Mouse (Mus musculus): ENCODE data around the gene Pipox.
A peak's percentile ranks its signal among the peaks of the same experiment; 100 is the strongest.

Gene Pipox

DNA sequence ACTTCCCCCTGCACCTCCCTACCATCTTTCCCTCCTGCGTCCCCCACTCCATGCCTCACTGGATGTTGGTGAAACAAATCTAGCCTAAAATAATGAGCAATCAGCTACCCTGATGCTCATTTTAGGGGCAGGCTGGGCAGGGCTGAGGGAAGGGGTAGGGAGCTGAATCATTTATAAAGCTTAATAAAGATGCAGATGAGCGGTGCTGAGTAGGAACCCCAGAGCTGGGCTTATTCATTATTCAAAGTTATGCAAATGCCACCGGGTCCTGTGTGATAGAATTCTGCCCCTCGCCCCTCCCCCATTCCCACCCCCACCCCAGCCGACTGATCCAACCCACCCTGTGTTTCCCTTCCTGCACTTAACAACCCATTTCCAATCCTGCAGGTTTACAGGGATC lies 18.6 kb downstream of the Pipox start:
- no peak for DNase-seq

DNA sequence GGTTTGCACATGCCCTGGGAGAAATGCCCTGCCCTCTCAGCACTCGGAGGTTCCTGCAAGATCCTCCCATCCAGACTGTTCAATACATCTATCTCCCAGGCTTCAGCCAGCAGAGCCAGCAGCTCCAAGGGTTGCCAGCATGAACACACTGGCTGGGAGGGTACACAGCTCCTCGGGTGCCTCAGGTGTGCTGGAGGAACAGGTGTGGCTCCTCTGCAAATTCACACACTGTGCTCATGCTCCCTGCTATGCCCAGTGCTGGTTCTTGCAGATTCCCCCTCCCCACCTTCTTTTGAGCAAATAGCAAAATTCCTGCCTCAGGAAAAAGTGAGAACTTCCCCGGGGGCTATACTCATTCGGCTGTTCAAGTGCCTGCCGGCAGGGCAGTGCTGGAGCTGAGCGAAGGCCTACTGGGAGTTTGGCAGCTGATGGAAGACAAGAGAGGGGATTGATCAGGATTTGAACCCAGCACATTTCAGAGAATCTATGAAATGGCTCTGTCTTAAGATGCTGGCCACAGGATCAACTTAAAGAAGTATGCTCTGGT lies 19.1 kb downstream of the Pipox start:
- DNase-seq = no peak

DNA sequence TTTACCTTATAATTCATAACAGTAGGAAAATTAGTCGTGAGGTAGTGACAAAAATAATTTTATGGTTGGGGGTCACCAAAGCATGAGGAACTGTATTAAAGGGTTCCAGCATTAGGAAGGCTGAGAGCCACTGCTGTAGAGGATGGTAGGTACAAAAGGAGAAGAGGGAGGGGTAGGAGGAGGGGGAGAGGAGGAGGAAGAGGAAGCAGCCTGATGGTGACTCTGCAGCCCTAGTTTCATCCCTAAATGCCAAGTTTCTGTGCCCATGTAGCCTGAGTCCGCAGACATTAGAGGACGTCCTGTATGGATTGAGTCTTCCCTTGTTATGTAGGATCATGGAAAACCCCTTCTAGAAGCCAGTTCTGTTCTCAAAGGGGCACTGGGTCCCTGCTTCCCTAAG lies 20.8 kb downstream of the Pipox start:
- DNase-seq = no peak

DNA sequence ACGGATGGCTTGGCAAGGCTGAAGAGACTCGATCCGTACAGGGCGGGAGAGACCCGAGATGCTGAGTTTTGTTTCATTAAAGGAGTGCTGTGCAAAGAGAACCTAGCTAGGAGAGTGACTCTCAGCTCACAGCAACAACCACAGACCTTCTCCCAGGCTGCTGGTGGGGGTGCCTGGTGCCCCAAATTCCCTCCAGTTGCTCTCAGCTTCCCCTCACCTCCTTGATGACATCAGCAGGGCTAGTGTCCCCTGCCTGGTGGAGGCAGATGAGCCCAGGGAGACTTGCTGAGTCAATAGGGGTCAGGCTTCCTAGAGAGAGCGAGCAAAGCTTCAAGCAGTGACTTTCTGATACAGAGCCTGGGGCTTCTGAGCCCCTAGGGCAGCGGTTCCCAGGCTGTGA lies 21.2 kb downstream of the Pipox start:
- DNase-seq = no peak

DNA sequence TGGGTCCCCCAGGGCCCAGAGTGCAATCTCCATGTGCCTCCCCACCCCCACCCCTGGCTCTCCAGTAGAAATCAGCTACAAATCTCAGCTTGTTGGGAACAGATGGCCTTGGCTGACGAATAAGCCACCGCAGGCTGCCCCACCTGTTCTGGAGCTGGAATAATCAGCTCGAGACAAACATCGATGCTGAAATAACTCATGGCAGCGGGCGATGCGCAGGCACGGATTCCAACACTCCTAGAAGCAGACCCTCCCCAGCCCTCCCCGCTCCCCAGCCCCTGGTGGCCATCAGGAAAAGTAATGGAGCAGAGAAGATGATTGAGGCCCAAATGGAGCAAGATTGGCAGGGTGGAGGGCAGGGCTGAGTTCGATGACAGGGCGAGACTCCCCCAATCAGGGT lies 21.7 kb downstream of the Pipox start:
- DNase-seq = no peak

DNA sequence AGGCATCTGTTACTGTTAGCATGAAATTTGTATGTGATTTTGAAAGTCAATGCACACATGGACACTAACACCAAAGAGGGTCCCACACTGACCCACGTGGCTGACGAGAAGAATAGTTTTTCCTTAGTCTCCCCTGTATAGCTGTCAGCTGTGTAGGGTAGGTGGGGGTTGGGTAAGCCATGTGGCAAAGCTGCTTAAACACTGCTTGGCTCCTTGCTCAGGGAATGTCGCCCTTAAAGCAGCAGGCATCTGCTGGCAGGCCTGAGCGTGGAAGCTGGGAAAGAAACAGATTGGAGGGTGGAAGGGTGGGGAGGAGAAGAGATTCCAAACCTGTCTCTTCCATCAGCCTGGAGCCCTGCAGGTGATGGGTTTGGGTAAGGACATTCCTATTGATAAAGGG lies 22.5 kb downstream of the Pipox start:
- no peak for DNase-seq

DNA sequence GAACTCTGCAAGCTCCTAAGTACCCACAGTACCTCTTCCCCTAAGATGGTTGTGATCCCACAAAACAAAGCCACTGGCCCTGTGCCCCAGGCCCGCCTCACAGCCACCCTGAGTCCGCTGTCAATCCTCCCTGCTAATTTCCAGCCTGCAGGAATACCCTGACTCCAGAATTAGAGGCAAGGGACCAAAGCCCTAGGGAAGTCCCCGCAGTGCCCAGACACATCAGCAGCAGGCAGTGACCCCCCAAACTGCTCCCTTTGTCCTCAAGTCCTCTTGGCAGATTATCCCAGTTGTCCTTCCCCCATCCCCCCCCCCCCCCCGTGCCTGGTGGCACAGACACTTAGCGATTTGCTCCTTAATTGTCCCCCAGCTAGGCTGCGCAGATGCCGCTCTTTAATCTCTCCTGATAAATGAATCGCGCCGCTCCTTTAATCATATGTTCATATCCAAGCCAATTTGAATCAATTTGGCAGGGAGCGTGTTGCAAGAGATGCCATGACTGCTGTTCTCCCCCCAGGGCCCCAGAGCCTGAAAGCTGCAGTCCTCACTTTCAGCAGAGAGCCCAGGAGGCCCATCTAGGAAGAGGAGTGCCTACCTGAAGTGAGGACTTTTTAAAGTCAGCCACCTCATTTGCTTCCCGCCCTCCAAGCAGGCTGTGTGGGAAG lies 26.3 kb downstream of the Pipox start:
- no peak for DNase-seq

DNA sequence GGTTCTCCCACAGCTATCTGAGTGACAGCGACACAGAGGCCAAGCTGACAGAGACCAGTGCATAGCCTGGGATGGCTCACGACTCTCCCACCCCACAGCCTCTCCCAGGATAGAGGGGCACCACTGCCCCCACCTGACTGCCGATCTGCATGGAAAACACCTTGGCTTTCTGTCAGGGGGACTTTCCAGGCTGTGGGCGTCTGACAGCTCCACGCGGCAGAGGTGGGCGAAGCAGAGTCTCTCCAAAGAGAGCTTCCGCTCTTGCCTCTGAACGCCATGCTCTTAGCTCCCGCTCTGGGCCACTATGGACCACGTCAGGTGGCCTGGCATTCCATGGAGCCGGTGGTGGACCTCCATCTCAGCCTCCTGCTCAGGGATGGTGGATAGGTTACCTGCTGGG lies 29.1 kb downstream of the Pipox start:
- no peak for DNase-seq

DNA sequence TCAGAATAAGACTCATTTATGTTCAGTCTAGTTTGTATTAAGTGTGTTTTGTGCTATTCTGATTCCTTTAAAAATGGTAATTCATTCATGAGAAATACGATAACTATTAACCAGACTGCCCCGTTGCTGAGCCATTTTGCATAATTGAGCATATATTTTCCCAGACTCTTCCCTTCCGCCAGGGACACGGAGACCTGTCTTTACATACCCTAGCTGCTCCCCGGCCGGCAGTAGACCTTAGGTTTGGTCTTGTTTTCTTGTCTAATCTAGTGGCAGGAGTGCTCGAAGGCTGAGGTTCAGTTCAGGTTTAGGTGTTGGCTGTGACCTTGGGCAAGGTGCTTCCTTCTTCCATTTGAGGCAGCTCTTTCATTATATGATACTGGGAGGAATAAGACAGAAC lies 31.0 kb downstream of the Pipox start:
- DNase-seq = no peak

DNA sequence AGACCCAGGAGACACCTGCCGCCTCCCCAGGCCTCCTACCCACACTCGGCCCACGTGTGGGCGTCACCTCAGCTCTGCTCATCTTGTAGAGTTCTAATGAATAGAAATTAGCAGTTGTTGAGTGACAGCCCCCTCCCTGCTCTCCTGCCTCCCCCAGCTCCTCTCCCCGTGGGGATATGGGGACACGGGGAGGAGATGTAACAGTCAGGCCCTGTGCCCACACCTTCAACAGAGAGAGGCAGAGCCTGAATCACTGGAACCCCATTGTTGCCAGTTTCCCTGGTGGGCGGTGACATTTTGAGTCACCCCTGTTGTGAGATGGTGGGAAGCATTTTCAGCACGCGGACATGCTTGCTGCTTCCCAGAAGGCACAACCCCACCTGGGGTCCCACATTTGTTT lies 32.9 kb downstream of the Pipox start:
- no peak for DNase-seq

DNA sequence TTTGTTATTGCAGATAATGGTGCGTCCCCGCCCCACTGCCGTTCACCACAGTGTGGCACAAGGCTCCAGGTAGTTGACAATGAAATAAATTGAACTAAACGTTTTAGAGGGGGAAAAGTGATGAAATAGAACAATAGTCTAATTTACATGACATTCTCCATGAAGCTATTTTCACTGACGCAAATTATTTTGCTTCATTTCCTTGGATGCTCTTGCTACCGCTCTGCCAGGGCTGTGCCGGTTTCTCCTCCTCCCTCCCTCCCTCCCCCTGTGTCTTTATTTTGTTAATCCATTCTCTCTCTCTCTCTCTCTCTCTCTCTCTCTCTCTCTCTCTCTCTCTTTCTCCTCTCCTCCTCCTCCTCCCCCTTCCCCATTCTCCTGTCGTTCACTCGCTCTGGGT lies 35.3 kb downstream of the Pipox start:
- DNase-seq = no peak

DNA sequence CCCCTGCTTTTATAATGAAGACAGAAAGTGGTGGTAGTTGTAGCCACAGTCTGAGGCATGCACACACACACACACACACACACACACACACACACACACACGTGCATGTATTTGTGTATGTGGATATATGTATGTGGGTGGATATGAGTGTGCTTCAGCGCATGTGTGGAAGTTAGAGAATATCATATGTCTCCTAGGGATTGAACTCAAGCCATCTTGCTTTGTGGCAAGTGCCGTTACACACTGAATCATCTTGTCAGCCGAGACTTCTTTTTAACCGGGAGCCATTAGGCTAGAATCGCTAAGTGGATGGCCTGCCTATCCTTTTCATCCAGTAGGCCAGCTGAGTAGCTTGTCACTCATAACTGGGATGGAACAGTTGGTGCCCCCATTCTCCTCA lies 36.8 kb downstream of the Pipox start:
- DNase-seq = no peak

DNA sequence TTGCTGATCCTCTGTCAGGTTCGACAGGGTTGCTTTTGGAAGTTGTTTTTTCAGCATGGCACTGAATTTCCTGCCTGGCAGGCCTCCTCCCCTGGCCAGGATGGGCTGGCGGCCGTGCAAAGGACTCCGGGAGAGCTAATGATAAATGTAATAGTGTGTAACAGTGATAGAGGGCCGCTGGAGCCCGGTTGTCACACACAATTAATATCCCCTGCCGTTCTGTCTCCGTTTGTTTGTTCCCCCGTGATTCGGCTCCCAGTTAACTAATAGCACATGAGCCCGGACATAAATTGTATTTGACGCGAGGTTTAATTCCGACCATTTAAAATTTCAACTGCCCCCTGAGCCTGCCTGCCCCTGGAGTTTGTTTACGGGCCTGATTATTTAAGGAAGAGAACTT lies 38.5 kb downstream of the Pipox start:
- DNase-seq = peak in 1 of 2 experiments; percentile 20

DNA sequence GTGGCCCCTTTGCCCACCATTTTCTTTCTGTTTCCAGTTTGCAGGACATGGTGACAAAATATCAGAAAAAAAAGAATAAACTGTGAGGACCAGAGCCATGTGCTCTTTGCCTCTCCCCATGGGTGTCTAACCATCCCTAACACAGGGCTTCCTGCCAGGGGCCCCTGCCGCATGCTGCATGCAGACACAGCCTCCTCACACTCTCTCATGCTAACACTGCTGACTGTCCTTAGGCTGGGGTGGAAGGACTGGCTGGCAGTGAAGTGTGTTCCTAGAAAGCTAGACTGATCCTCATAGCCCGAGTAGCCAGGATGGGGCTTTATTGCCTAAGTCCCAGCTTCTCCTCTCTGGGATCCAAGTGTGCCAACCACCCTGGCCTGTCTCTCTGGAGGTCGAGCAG lies 39.3 kb downstream of the Pipox start:
- DNase-seq = no peak

DNA sequence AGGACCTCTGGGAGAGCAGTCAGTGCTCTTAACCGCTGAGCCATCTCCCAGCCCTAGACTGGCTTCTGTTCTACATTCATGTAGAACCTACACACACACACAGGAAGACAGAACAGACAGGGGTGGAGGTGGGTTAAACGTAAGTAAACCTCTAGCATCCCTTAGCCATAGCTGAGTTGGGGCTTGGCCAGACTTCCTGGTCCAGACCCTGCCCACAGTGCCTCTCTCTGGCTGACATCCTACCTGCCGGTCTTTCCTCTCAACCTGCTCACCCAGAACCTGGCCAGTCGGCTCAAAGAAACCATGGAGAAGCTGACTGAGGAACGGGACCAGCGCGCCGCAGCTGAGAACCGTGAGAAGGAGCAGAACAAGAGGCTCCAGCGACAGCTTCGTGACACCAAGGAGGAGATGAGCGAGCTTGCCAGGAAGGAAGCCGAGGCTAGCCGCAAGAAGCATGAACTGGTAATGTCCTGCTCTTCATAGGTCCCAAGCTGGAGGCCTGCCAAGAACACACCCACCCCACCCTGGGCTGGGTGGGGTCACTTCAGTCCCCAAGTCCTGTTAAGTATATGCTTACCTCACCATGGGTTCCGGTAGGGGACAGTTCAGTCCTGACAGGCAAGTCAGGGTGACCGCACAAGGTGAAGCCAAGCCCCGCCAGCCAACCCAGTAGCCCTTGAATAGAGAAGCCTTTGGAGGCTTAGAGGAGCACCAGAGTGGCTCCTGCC lies 40.8 kb downstream of the Pipox start:
- peak in 1 of 2 experiments; percentile 16 for DNase-seq

DNA sequence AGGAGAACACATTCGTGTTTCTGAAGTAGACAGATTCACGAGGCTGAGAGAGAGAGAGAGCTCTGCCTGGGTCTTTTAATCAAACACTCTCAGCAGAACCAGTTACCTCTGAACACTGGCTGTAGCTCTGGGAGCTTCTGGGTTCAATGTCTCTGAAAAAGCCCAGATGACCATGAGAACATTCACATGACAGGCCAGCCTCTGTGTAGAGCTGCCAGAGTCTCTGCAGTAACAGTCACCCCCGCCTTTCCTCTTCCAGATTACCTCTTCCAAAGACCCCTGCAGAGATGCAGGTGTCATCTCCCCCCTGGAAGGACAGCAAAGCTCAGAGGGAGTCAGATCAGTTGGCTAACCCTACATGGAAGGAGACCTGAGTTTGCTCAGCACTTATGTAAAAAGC lies 41.7 kb downstream of the Pipox start:
- DNase-seq = no peak

DNA sequence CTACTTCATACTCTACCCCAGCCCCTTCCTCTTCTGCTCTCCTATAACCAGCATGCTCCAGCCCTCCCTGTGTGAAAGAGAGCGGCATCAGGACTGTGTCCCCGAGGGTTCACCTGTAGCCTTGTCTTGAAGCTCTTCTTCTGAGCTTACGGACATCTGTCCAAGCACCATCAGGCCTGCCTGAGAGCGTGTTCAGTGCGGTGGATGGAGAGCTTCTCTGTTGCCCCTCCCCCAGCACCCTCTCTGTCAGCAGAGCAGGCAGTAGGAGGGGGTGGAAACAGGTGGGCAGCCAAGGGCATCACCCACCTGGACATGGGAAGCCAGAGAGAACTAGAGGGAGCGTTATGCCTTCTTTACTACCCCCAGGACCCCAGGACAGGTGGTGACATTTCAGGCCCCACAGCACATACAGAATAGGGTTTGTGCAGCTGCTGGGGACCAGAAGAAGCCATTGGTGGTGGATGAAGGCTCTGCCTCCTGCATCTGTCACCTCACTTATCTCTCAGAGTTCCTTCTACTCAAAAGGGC lies 42.3 kb downstream of the Pipox start:
- no peak for DNase-seq

DNA sequence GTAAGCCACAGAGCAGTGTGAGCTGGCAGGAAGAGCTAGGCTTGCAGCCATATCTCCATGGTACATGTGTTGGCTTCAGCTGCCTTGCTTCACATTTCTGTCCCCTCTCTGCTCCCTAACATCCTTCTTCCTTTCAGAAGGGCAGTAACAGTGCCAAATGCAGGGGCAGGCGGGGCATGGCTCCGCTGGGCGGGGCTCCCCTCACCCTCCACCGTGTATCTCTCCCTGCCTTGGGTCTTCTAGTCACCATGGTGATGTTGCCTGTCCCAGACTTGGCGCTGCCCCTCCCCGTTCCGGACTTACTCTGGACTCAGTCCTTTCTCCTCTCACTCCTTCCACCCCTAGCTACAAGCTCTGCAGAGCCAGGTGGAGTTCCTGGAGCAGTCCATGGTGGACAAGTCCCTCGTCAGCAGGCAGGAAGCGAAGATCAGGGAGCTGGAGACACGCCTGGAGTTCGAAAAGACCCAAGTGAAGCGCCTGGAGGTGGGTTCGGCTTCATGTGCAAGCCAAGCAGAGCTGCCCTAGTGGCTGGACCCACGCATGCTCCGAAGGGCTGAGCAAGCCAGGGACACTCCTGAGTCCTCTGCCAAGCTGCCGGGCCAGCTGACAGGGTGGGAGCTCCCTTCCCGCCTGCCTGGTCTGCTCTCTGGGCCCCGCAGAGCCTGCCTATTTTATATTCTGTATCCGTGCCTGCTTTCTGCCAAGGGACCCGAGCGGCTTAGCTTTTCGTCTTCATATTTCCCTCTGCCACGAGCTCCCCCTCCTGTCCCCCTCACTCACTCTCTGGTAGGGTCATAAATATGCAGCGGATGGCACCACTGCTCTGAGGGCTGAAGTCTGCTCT lies 43.3 kb downstream of the Pipox start:
- DNase-seq = no peak

DNA sequence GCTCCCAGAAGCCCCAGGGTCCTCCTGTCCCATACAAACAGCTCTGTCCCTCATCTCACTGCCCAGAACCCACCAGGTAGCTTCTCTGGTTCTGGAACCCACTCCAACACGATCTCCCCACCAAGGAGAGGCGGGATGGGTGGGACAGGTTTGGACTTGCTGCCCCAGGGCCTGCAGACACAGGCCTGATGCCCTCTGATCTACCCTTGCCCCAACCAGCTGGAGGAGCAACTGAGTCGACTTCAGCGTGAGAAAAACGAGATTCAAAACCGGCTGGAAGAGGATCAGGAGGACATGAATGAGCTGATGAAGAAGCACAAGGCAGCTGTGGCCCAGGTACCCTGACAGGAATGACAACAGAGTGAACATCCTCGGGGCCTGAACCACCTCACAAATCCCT lies 44.7 kb downstream of the Pipox start:
- no peak for DNase-seq

DNA sequence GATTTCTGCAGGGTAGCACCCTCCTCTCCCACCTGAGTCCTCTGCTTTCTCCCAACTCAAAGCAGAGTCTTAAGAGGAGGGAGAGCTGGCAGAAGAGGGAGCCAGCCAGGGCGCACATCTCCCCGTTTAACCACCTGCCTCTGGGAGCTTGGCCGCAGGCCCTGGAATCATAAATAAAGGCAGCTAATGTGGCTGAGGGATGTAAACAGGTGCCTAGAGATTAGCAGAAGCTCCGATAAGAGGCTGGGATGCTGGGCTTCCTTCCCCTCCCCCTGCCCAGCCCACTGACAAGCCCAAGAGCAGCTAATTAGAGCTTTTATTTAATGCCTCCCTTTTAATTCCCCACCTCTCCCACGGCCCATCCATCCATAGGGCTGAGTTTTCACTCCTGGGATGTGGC lies 45.8 kb downstream of the Pipox start:
- no peak for DNase-seq

DNA sequence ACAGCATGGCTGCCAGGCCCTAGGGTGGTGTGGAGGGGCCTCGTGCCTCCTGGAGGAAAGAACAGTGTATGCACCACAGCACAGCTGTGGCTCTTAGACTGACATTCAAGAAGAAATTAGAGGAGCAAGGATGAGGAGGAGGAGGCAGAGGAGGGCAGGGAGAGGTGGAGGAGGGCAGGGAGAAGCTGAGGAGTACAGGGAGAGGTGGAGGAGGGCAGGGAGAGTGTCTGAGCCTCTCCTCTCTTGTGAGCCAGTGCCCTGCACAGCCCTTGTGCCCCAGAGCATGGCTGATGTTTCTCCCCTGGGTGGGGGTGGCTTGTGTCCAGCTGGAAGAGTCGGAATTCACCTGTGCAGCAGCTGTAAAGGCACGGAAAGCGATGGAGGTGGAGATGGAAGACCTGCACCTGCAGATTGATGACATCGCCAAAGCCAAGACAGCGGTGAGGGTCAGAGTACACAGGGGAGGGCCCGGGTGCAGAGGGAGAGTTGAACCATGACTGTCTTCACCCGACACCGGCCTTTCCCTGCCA lies 46.2 kb downstream of the Pipox start:
- no peak for DNase-seq

DNA sequence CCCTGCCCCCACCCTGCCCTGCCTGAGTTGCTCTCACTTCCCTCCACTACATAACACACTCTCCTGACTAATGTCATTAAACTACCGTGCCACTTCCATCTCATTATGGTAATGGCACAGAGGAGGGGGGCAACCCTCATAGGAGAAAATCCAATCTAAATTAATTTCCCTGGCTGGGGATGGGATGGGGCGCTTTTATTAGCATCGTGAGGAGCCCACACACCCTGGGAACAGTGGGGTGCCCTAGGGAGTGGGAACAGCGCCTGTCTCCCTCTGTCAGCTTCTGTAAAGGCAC lies 50.0 kb downstream of the Pipox start:
- DNase-seq = no peak

All from lung, adult 18-20 months (tissue).